Mouse (Mus musculus) embryonic facial prominence, embryonic 10.5 days (tissue): ENCODE measurements around the gene Car3. TPM values are rescaled to one million over a fixed set of nuclear protein-coding genes. Genes with fewer than 3 reads are reported as not detected.

Source experiments
- DNase-seq: peaks from one replicate; pipeline ENCODE4 v3.0.0-alpha.2; 2017; ENCODE audit warnings: low spot score
- H3K27ac ChIP-seq: fragments of 300-500 bp; sonication (generic); replicated peaks from 2 replicates; pipeline ENCODE4 v1.5.1; 2016; ENCODE audit warnings: mild to moderate bottlenecking
- H3K27me3 ChIP-seq: fragments of 300-500 bp; sonication (generic); replicated peaks from 2 replicates; pipeline ENCODE4 v1.6.1; 2016; ENCODE audit warnings: low read depth, mild to moderate bottlenecking; ENCODE audit not compliant: poor library complexity, severe bottlenecking
- H3K36me3 ChIP-seq: fragments of 300-500 bp; sonication (generic); replicated peaks from 2 replicates; pipeline ENCODE4 v1.6.1; 2016; ENCODE audit warnings: mild to moderate bottlenecking, moderate library complexity
- H3K4me1 ChIP-seq: fragments of 300-500 bp; sonication (generic); 2 replicates; pipeline ENCODE4 v1.6.1; 2016
- H3K4me3 ChIP-seq: fragments of 300-500 bp; sonication (generic); 2 replicates; pipeline ENCODE4 v1.5.1; 2016; ENCODE audit warnings: mild to moderate bottlenecking, moderate library complexity
- H3K9me3 ChIP-seq: fragments of 300-500 bp; sonication (generic); 2 replicates; pipeline ENCODE4 v1.6.1; 2016; ENCODE audit warnings: mild to moderate bottlenecking
- WGBS: fragments of 180-500 bp; shearing (Covaris S2); methylation state at CpG from one replicate; pipeline ENCODE4 v1.1.7; 2016; 5-methylcytosine and 5-hydroxymethylcytosine counted together
- polyA plus RNA-seq: library from polyadenylated mRNA; unstranded; fragments of >200 nt; fragmentation: Nextera tagmentation; extraction: Ambion mirVana; gene quantifications from 2 replicates; pipeline ENCODE4 v1.2.1, GENCODE M21; 2016

Car3 gene
- polyA plus RNA-seq, 1 experiment from 2014 or later: 1.7 TPM

DNA sequence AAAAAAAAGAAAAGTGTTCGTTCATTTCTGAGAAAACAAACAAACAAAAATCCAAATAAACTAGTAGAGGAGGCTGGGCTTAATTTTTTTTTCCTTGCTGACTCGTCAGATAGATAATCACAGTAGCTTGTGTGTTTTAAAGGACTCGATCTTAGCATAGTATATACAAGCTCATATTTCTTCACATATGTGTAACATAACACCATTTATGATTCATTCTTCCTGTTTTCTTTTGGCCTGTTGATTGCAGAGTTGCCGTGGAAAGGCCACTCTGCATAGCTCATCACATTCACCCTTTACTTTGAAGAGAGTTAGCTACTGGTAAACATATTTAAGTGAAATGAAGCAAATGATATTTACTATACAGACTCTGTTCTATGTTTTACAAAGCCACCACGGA, 30.4 kb downstream of the Car3 start:
- Histone ChIP-seq H3K4me1 (peaks cover 11% of the 10 kb centered on the region; the same call in 1 of the 2 replicates), H3K27ac (no peak overlapping the region), H3K36me3 (no peaks in the 10 kb centered on the region), H3K4me3 (no peak overlapping the region), H3K27me3 (no peaks in the 10 kb centered on the region; the same call in 1 of the 2 replicates), H3K9me3 (no peaks in the 10 kb centered on the region)
- no peak for DNase-seq
- WGBS: 64% methylated on average over 5 of the region's 5 CpGs

DNA sequence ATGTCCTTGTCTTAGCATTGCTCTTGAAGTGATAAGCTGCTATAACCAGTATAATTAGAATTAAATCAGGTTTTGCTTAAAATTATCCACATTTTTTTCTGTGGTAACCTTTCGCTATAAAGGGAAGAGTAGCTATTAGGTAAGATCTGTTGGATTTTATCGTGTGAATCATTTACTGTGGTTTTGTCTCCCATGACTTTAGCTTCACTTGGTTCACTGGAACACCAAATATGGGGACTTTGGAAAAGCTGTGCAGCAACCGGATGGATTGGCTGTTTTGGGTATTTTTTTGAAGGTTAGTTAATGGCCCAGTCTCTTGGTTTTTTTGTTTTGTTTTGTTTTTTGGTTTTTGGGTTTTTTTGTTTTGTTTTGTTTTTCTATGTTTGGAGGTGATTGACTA, 32.0 kb downstream of the Car3 start:
- no peak overlapping the region for H3K27ac ChIP-seq
- no peaks in the 10 kb centered on the region for H3K36me3 ChIP-seq
- no peaks in the 10 kb centered on the region for H3K27me3 ChIP-seq
- no peak overlapping the region for H3K4me3 ChIP-seq
- WGBS: 95% methylated on average over 3 of the region's 3 CpGs
- H3K9me3 ChIP-seq: no peaks in the 10 kb centered on the region
- no peak for DNase-seq
- H3K4me1 ChIP-seq: peaks cover 12% of the 10 kb centered on the region; the same call in 1 of the 2 replicates

DNA sequence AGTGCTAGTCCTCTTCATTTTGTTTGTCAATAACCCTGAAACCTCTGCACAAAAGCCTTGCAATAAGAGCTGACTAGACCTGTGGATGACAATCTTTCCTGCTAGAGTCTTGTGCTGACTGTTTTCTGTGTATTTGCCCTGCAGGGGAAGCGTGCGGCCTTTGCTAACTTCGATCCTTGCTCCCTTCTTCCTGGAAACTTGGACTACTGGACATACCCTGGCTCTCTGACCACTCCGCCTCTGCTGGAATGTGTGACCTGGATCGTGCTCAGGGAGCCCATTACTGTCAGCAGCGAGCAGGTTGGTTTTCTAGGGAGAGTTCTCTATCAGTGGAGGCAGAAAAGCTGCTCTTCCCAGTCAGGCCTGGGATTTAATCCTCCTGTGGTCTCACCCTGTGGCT, 34.5 kb downstream of the Car3 start:
- no peak for DNase-seq
- WGBS: 64% methylated on average over 6 of the region's 6 CpGs
- Histone ChIP-seq H3K4me1 (0 out of 2 replicates have a peak, but pooled peaks cover 3% of the 10 kb centered on the region), H3K9me3 (no peaks in the 10 kb centered on the region), H3K27ac (no peak overlapping the region), H3K27me3 (no peaks in the 10 kb centered on the region), H3K36me3 (no peaks in the 10 kb centered on the region), H3K4me3 (no peak overlapping the region)

DNA sequence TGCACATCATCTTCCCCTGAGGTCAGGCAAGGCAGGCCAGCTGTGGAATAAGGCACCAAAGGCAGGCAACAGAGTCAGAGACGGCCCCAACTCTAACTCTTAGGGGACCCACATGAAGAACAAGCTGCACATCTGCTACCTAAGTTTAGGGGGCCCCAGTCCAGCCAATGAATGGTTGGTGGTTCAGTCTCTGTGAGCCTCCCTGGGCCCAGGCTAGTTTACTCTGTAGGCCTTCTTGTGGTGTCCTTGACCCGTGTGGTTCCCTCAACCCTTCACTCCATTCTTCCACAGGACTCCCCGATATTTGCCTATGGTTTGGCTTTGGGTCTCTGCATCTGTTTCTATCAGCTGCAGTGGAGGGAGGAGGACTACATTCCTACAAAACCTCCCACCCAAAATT, 40.1 kb downstream of the Car3 start:
- H3K27me3 ChIP-seq: no peaks in the 10 kb centered on the region
- no peaks in the 10 kb centered on the region for H3K36me3 ChIP-seq
- no peak overlapping the region for H3K27ac ChIP-seq
- no peaks in the 10 kb centered on the region for H3K9me3 ChIP-seq
- WGBS: 91% methylated on average over 3 of the region's 3 CpGs
- no peak overlapping the region for H3K4me3 ChIP-seq
- 0 out of 2 replicates have a peak, but pooled peaks cover 3% of the 10 kb centered on the region for H3K4me1 ChIP-seq
- DNase-seq: no peak

DNA sequence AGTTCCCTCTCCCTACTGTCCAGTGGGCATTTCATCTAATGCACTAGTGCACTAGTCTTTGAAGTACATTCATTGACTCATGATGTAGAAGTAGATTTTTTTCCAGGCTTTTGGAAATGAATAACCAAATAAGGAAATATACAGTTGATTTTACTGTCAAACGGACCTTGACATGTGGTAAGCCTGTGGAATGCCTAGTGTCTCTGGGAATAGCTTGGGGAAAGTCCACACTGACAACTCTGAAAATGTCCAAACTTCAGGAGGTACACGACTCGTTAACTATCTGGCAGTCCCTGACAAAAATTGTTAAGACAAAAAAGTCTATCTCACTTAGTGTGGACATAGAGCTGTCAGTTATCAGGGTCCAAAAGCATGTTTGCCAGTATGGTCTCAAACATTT, 40.9 kb downstream of the Car3 start:
- no peaks in the 10 kb centered on the region for H3K36me3 ChIP-seq

DNA sequence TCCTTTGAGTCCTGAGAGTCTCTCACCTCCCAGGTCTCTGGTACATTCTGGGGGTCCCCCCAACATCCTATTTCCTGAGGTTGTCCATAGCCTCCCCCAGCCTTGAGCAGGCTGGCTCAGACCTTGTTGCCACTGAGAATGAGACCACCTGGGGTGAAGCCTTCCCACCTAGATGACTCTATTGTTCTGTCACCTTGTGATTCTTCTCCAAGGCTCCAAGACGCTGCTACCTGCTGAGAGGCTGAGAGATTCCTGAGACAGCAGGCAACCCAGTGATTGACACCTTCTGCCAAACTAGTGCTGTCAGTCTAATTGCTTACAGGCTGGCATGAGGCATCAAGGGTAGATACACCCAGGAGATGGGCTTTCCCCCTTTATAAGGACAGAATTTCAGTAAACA, 44.0 kb downstream of the Car3 start:
- no peak for DNase-seq
- 23% methylated on average over 1 of the region's 1 CpGs for WGBS
- Histone ChIP-seq H3K4me3 (no peak overlapping the region), H3K36me3 (no peaks in the 10 kb centered on the region), H3K27ac (no peak overlapping the region), H3K27me3 (no peaks in the 10 kb centered on the region), H3K4me1 (no peaks in the 10 kb centered on the region), H3K9me3 (no peaks in the 10 kb centered on the region)

More for the DNA sequence above, 40.9 kb downstream of the Car3 start:
- H3K27me3 ChIP-seq: no peaks in the 10 kb centered on the region
- no peak overlapping the region for H3K4me3 ChIP-seq
- no peak overlapping the region for H3K27ac ChIP-seq
- no peak for DNase-seq
- H3K9me3 ChIP-seq: no peaks in the 10 kb centered on the region
- H3K4me1 ChIP-seq: 0 out of 2 replicates have a peak, but pooled peaks cover 3% of the 10 kb centered on the region
- WGBS: 87% methylated on average over 3 of the region's 3 CpGs

DNA sequence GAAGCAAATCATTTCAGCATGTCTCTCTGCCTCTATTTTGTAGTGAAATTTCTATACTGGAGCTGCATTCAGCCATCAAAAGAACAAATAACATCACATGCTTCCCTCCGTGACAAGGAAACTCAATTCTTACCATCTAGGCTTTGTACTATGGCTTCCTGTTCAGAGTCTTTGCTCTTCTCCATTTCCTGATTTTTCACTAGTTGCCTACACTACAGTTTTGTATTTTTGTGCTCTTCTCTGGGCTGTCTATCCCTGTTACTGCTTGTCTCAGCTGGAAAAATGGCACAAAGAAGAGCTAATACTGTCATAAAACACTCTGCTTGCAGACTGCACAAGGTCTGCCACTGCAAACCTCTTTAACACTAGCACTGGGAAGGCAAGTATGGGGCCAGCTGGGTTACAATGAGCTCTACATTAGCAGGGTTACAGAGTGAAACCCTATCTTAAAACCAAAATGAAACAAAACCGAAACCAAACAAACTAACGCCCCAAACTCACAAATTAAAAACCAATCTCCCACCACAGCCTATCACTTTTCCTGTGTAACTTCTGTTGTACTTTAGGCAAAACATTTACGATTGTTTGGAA, 48.8 kb downstream of the Car3 start:
- Histone ChIP-seq H3K9me3 (no peaks in the 10 kb centered on the region), H3K4me3 (no peak overlapping the region), H3K36me3 (no peaks in the 10 kb centered on the region), H3K4me1 (no peaks in the 10 kb centered on the region), H3K27ac (no peak overlapping the region), H3K27me3 (no peaks in the 10 kb centered on the region)
- no peak for DNase-seq
- 84% methylated on average over 4 of the region's 4 CpGs for WGBS

DNA sequence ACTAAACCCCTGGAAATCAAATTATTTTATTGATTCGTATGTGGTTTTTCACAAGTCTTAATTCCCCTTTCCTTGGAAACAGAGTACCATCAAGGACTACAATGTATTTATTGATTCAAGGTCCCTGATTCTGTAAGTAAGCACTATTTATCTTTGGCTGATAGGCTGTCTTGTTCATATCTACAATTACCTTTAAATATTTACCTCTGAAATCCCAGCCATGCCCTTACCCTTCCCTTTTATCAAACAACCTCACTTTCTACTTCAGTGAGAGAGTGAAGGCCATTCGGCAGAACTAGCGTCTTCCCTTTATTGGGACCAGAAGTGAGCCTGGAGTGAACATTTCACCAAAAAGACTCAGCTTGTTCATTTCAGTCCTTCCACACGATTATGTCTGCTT, 50.5 kb downstream of the Car3 start:
- no peak overlapping the region for H3K27ac ChIP-seq
- no peaks in the 10 kb centered on the region for H3K4me1 ChIP-seq
- no peak overlapping the region for H3K4me3 ChIP-seq
- 88% methylated on average over 4 of the region's 4 CpGs for WGBS
- H3K36me3 ChIP-seq: no peaks in the 10 kb centered on the region
- DNase-seq: no peak
- H3K9me3 ChIP-seq: no peaks in the 10 kb centered on the region
- no peaks in the 10 kb centered on the region for H3K27me3 ChIP-seq

DNA sequence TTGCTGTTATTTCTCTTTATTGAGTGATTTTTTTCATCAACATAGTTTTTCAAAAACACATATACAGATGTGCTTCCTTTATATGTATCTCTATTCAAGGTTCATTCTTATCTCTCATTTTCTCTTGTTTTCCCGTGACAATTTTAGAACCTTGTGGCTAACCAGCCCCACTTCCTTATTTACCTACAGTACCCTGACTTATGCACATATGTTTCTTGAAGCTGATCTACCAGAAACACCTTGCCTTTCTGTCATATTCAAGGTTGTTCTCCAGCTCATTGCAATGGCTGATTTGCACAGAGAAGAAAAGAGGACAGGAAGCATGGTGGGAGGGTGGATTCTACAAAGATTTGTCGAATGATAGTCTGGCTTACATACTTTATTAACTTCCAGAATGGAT, 52.0 kb downstream of the Car3 start:
- 92% methylated on average over 2 of the region's 2 CpGs for WGBS
- no peak overlapping the region for H3K4me3 ChIP-seq
- DNase-seq: no peak

DNA sequence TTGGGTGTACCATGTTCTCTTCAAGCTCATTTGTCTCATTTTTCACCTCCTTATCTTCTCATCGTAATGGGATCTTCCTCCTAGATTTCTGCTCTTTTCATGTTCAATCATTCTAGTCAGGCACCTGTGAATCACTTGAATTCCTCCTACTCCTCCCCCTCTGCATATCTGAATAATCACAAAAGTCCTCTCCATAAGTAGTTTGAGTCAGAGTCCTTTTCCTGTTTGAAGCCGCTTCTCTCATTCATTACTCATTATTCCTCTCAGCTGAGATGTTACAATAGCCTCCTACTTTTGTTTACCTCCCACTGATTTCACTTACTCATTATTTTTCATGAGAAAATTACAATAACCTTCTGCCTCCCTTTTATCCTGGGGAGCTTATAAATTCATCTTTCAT, 53.9 kb downstream of the Car3 start:
- 76% methylated on average over 2 of the region's 2 CpGs for WGBS
- Histone ChIP-seq H3K27ac (no peak overlapping the region), H3K9me3 (no peaks in the 10 kb centered on the region), H3K36me3 (no peaks in the 10 kb centered on the region), H3K4me3 (no peak overlapping the region), H3K4me1 (no peaks in the 10 kb centered on the region), H3K27me3 (no peaks in the 10 kb centered on the region)
- no peak for DNase-seq

More for the DNA sequence above, 52.0 kb downstream of the Car3 start:
- no peak overlapping the region for H3K27ac ChIP-seq
- H3K4me1 ChIP-seq: no peaks in the 10 kb centered on the region
- no peaks in the 10 kb centered on the region for H3K27me3 ChIP-seq
- no peaks in the 10 kb centered on the region for H3K36me3 ChIP-seq
- H3K9me3 ChIP-seq: no peaks in the 10 kb centered on the region

Other genes starting within 250 kb of the Car3 start
- 3.5 and 4.1 TPM in 2 replicates for gene Car13, start 221.8 kb upstream of the Car3 start, polyA plus RNA-seq
- 0.15 and 0.16 TPM in 2 replicates for gene Car1, start 55.1 kb upstream of the Car3 start, polyA plus RNA-seq
- 72.8 and 77.4 TPM in 2 replicates for gene Car2, start 22.8 kb downstream of the Car3 start, polyA plus RNA-seq